Mouse (Mus musculus) embryonic facial prominence, embryonic 12.5 days (tissue): ENCODE data around the gene Map3k9. TPM values are rescaled to one million over a fixed set of nuclear protein-coding genes. Genes with fewer than 3 reads are reported as not detected.

Experiments used
- ATAC-seq: fragments of 200-750 bp; cut with Nextera tagmentation; 2 replicates; pipeline ENCODE4 v1.8.0; 2017; ENCODE audit not compliant: insufficient number of reproducible peaks, insufficient read depth, low FRiP score, low TSS enrichment
- H3K27ac ChIP-seq: fragments of 300-500 bp; sonication (generic); 2 replicates; pipeline ENCODE4 v1.5.1; 2016; ENCODE audit warnings: mild to moderate bottlenecking
- H3K27me3 ChIP-seq: fragments of 300-500 bp; sonication (generic); 2 replicates; pipeline ENCODE4 v1.6.1; 2016; ENCODE audit warnings: mild to moderate bottlenecking, moderate library complexity
- H3K36me3 ChIP-seq: fragments of 300-500 bp; sonication (generic); 2 replicates; pipeline ENCODE4 v1.6.1; 2016; ENCODE audit warnings: mild to moderate bottlenecking
- H3K4me1 ChIP-seq: fragments of 300-500 bp; sonication (generic); 2 replicates; pipeline ENCODE4 v1.6.1; 2016
- H3K4me2 ChIP-seq: fragments of 300-500 bp; sonication (generic); replicated peaks from 2 replicates; pipeline ENCODE4 v1.6.1; 2016; ENCODE audit warnings: mild to moderate bottlenecking, moderate library complexity
- H3K4me3 ChIP-seq: fragments of 300-500 bp; sonication (generic); 2 replicates; pipeline ENCODE4 v1.5.1; 2016; ENCODE audit warnings: mild to moderate bottlenecking
- H3K9ac ChIP-seq: fragments of 300-500 bp; sonication (generic); 2 replicates; pipeline ENCODE4 v1.6.1; 2016; ENCODE audit warnings: mild to moderate bottlenecking, moderate library complexity
- H3K9me3 ChIP-seq: fragments of 300-500 bp; sonication (generic); 2 replicates; pipeline ENCODE4 v1.6.1; 2016; ENCODE audit warnings: mild to moderate bottlenecking, moderate library complexity
- WGBS: fragments of 180-500 bp; shearing (Covaris S2); methylation state at CpG from one replicate; pipeline ENCODE4 v1.1.7; 2016; 5-methylcytosine and 5-hydroxymethylcytosine counted together
- polyA plus RNA-seq: library from polyadenylated mRNA; unstranded; fragments of >200 nt; fragmentation: Nextera tagmentation; extraction: Ambion mirVana; gene quantifications from 2 replicates; pipeline ENCODE4 v1.2.1, GENCODE M21; 2016

Gene Map3k9
- polyA plus RNA-seq, 1 experiment from 2014 or later: 1.6 TPM

- Histone ChIP-seq H3K4me3 (peak overlapping the region; percentile 34), H3K36me3 (no peaks in the 10 kb centered on the region), H3K4me2 (peak overlapping the region; percentile 58), H3K9me3 (no peaks in the 10 kb centered on the region), H3K4me1 (no peaks in the 10 kb centered on the region; the same call in 1 of the 2 replicates), H3K27me3 (no peaks in the 10 kb centered on the region), H3K9ac (no peak overlapping the region), H3K27ac (no peak overlapping the region)
- WGBS: 6% methylated on average over 7 of the region's 7 CpGs
- ATAC-seq: no peak
Observed at GRCm38 (mm10) chr12:81807529-81807837, 26.5 kb upstream of the Map3k9 start.

GRCm38 (mm10) chr12:81806759-81807528 lies 26.0 kb upstream of the Map3k9 start:
- H3K4me1 ChIP-seq: no peaks in the 10 kb centered on the region; the same call in 1 of the 2 replicates
- no peak overlapping the region for H3K27ac ChIP-seq
- H3K4me3 ChIP-seq: peak overlapping the region; percentile 34
- no peaks in the 10 kb centered on the region for H3K36me3 ChIP-seq
- H3K9ac ChIP-seq: no peak overlapping the region
- H3K4me2 ChIP-seq: peak overlapping the region; percentile 58
- 31% methylated on average over 17 of the region's 17 CpGs for WGBS
- no peaks in the 10 kb centered on the region for H3K9me3 ChIP-seq
- no peak; the same call in 1 of the 2 replicates for ATAC-seq
- H3K27me3 ChIP-seq: no peaks in the 10 kb centered on the region

GRCm38 (mm10) chr12:81806114-81806513 lies 25.1 kb upstream of the Map3k9 start:
- no peak overlapping the region for H3K9ac ChIP-seq
- no peaks in the 10 kb centered on the region for H3K36me3 ChIP-seq
- WGBS: 93% methylated on average over 5 of the region's 5 CpGs
- H3K9me3 ChIP-seq: no peaks in the 10 kb centered on the region
- H3K4me1 ChIP-seq: no peaks in the 10 kb centered on the region; the same call in 1 of the 2 replicates
- no peak overlapping the region for H3K27ac ChIP-seq
- H3K4me2 ChIP-seq: no peak overlapping the region
- H3K4me3 ChIP-seq: no peak overlapping the region
- H3K27me3 ChIP-seq: no peaks in the 10 kb centered on the region
- no peak for ATAC-seq

GRCm38 (mm10) chr12:81803803-81804202 lies 22.8 kb upstream of the Map3k9 start:
- Histone ChIP-seq H3K27me3 (no peaks in the 10 kb centered on the region), H3K36me3 (no peaks in the 10 kb centered on the region), H3K27ac (no peak overlapping the region), H3K9ac (no peak overlapping the region), H3K9me3 (no peaks in the 10 kb centered on the region), H3K4me1 (no peaks in the 10 kb centered on the region; the same call in 1 of the 2 replicates), H3K4me2 (no peak overlapping the region), H3K4me3 (no peak overlapping the region)
- 23% methylated on average over 7 of the region's 7 CpGs for WGBS
- no peak for ATAC-seq

- no peak overlapping the region for H3K9ac ChIP-seq
- H3K4me2 ChIP-seq: no peak overlapping the region
- H3K9me3 ChIP-seq: no peaks in the 10 kb centered on the region
- WGBS: 84% methylated on average over 3 of the region's 3 CpGs
- no peaks in the 10 kb centered on the region for H3K27me3 ChIP-seq
- H3K27ac ChIP-seq: no peak overlapping the region
- H3K4me1 ChIP-seq: no peaks in the 10 kb centered on the region; the same call in 1 of the 2 replicates
- no peak overlapping the region for H3K4me3 ChIP-seq
- no peak for ATAC-seq
- no peaks in the 10 kb centered on the region for H3K36me3 ChIP-seq
Observed at GRCm38 (mm10) chr12:81803016-81803415, 22.0 kb upstream of the Map3k9 start.

GRCm38 (mm10) chr12:81801134-81801533 lies 20.2 kb upstream of the Map3k9 start:
- Histone ChIP-seq H3K27me3 (no peaks in the 10 kb centered on the region), H3K9ac (no peak overlapping the region), H3K4me2 (no peak overlapping the region), H3K36me3 (no peaks in the 10 kb centered on the region), H3K27ac (no peak overlapping the region), H3K4me1 (no peaks in the 10 kb centered on the region), H3K9me3 (no peaks in the 10 kb centered on the region), H3K4me3 (no peak overlapping the region)
- ATAC-seq: no peak
- whole genome bisulfite sequencing: 83% methylated on average over 9 of the region's 9 CpGs

- H3K9me3 ChIP-seq: no peaks in the 10 kb centered on the region
- no peak for ATAC-seq
- H3K9ac ChIP-seq: no peak overlapping the region
- no peak overlapping the region for H3K27ac ChIP-seq
- H3K4me1 ChIP-seq: no peaks in the 10 kb centered on the region
- no peak overlapping the region for H3K4me3 ChIP-seq
- H3K36me3 ChIP-seq: no peaks in the 10 kb centered on the region
- no peak overlapping the region for H3K4me2 ChIP-seq
- 11% methylated on average over 7 of the region's 7 CpGs for WGBS
- H3K27me3 ChIP-seq: no peaks in the 10 kb centered on the region
Observed at GRCm38 (mm10) chr12:81796541-81796940, 15.6 kb upstream of the Map3k9 start.

- H3K4me1 ChIP-seq: no peaks in the 10 kb centered on the region
- H3K9ac ChIP-seq: no peak overlapping the region
- H3K4me2 ChIP-seq: no peak overlapping the region
- WGBS: 72% methylated on average over 6 of the region's 6 CpGs
- H3K36me3 ChIP-seq: no peaks in the 10 kb centered on the region
- no peak for ATAC-seq
- no peaks in the 10 kb centered on the region for H3K9me3 ChIP-seq
- H3K27ac ChIP-seq: no peak overlapping the region
- no peak overlapping the region for H3K4me3 ChIP-seq
- H3K27me3 ChIP-seq: no peaks in the 10 kb centered on the region
Observed at GRCm38 (mm10) chr12:81792511-81793218, 11.7 kb upstream of the Map3k9 start.

GRCm38 (mm10) chr12:81789499-81789898 lies 8.5 kb upstream of the Map3k9 start:
- 65% methylated on average over 2 of the region's 2 CpGs for WGBS
- no peak for ATAC-seq
- Histone ChIP-seq H3K27me3 (0 out of 2 replicates have a peak, but pooled peaks cover 2% of the 10 kb centered on the region), H3K36me3 (no peaks in the 10 kb centered on the region), H3K4me2 (no peak overlapping the region), H3K4me1 (no peaks in the 10 kb centered on the region), H3K9me3 (no peaks in the 10 kb centered on the region), H3K27ac (no peak overlapping the region), H3K4me3 (no peak overlapping the region), H3K9ac (no peak overlapping the region)

GRCm38 (mm10) chr12:81788672-81789084 lies 7.7 kb upstream of the Map3k9 start:
- 0 out of 2 replicates have a peak, but pooled peaks cover 2% of the 10 kb centered on the region for H3K27me3 ChIP-seq
- 7% methylated on average over 9 of the region's 9 CpGs for WGBS
- no peak overlapping the region for H3K27ac ChIP-seq
- H3K36me3 ChIP-seq: no peaks in the 10 kb centered on the region
- H3K4me1 ChIP-seq: no peaks in the 10 kb centered on the region
- H3K9me3 ChIP-seq: no peaks in the 10 kb centered on the region
- no peak overlapping the region for H3K4me2 ChIP-seq
- no peak for ATAC-seq
- no peak overlapping the region for H3K9ac ChIP-seq
- H3K4me3 ChIP-seq: no peak overlapping the region

- no peaks in the 10 kb centered on the region for H3K4me1 ChIP-seq
- H3K36me3 ChIP-seq: no peaks in the 10 kb centered on the region
- H3K9me3 ChIP-seq: no peaks in the 10 kb centered on the region
- WGBS: 48% methylated on average over 12 of the region's 12 CpGs
- no peak overlapping the region for H3K4me2 ChIP-seq
- no peak overlapping the region for H3K9ac ChIP-seq
- no peak overlapping the region for H3K4me3 ChIP-seq
- no peak overlapping the region for H3K27ac ChIP-seq
- 0 out of 2 replicates have a peak, but pooled peaks cover 8% of the 10 kb centered on the region for H3K27me3 ChIP-seq
- ATAC-seq: no peak
Observed at GRCm38 (mm10) chr12:81787262-81787661, 6.3 kb upstream of the Map3k9 start.

GRCm38 (mm10) chr12:81783301-81783700 lies 2.3 kb upstream of the Map3k9 start:
- Histone ChIP-seq H3K27me3 (peaks cover 31% of the 10 kb centered on the region), H3K4me1 (no peaks in the 10 kb centered on the region), H3K27ac (no peak overlapping the region), H3K4me3 (no peak overlapping the region), H3K36me3 (no peaks in the 10 kb centered on the region), H3K4me2 (no peak overlapping the region), H3K9ac (no peak overlapping the region), H3K9me3 (no peaks in the 10 kb centered on the region)
- ATAC-seq: no peak
- WGBS: 76% methylated on average over 4 of the region's 4 CpGs
